Mouse (Mus musculus) intestine, postnatal 0 days (tissue): Measurements from ENCODE around the gene Slc16a8. TPM values are rescaled to one million over a fixed set of nuclear protein-coding genes. Genes with fewer than 3 reads are reported as not detected.

Experiments used
- ATAC-seq: fragments of 200-750 bp; cut with Nextera tagmentation; 2 replicates; pipeline ENCODE4 v1.8.0; 2017; ENCODE audit warnings: mild to moderate bottlenecking, moderate TSS enrichment, moderate library complexity
- H3K27ac ChIP-seq: fragments of 300-500 bp; sonication (generic); 2 replicates; pipeline ENCODE4 v1.5.1; 2014; ENCODE audit warnings: mild to moderate bottlenecking, low read depth, low read length, moderate library complexity
- H3K27me3 ChIP-seq: fragments of 300-500 bp; sonication (generic); replicated peaks from 2 replicates; pipeline ENCODE4 v1.6.1; 2014; ENCODE audit warnings: low read length, mixed read lengths; ENCODE audit not compliant: control insufficient read depth, insufficient read depth
- H3K36me3 ChIP-seq: fragments of 300-500 bp; sonication (generic); 2 replicates; pipeline ENCODE4 v1.6.1; 2014; ENCODE audit warnings: mild to moderate bottlenecking, moderate library complexity; ENCODE audit not compliant: control insufficient read depth, insufficient read depth
- H3K4me1 ChIP-seq: fragments of 300-500 bp; sonication (generic); replicated peaks from 2 replicates; pipeline ENCODE4 v1.6.1; 2014; ENCODE audit warnings: antibody characterized with exemption, low read length, mixed read lengths; ENCODE audit not compliant: control insufficient read depth, insufficient read depth
- H3K4me2 ChIP-seq: fragments of 300-500 bp; sonication (generic); replicated peaks from 2 replicates; pipeline ENCODE4 v1.6.1; 2014; ENCODE audit warnings: low read depth, mild to moderate bottlenecking, moderate library complexity
- H3K4me3 ChIP-seq: fragments of 300-500 bp; sonication (generic); 2 replicates; pipeline ENCODE4 v1.5.1; 2014; ENCODE audit warnings: low read depth, low read length
- H3K9ac ChIP-seq: fragments of 300-500 bp; sonication (generic); 2 replicates; pipeline ENCODE4 v1.6.1; 2014; ENCODE audit warnings: mild to moderate bottlenecking, low read depth, low read length
- H3K9me3 ChIP-seq: fragments of 300-500 bp; sonication (generic); 2 replicates; pipeline ENCODE4 v1.6.1; 2016; ENCODE audit warnings: mixed run types; ENCODE audit not compliant: control insufficient read depth
- CTCF ChIP-seq: sonication (generic); IDR thresholded peaks from 2 replicates; pipeline ENCODE4 v1.5.1; 2016; ENCODE audit warnings: low read depth, mild to moderate bottlenecking, control low read depth, antibody characterized with exemption, moderate library complexity
- WGBS: fragments of 180-500 bp; shearing (Covaris S2); extraction: QIAGEN DNeasy Blood & Tissue Kit; methylation state at CpG from one replicate; pipeline ENCODE4 v1.1.7; 2014; 5-methylcytosine and 5-hydroxymethylcytosine counted together
- polyA plus RNA-seq: library from polyadenylated mRNA; unstranded; fragments of >200 nt; fragmentation: Nextera tagmentation; extraction: Ambion mirVana; gene quantifications from 2 replicates; pipeline ENCODE4 v1.2.1, GENCODE M21; 2015

The Slc16a8 gene
- polyA plus RNA-seq, 1 experiment from 2014 or later, result not detected

- Histone ChIP-seq H3K27me3 (0 out of 2 replicates have a peak, but pooled peaks cover 3% of the 10 kb centered on the region), H3K4me1 (no peaks in the 10 kb centered on the region), H3K9me3 (no peaks in the 10 kb centered on the region), H3K27ac (no peak overlapping the region), H3K9ac (no peak overlapping the region), H3K4me2 (no peak overlapping the region), H3K4me3 (no peak overlapping the region), H3K36me3 (no peaks in the 10 kb centered on the region)
- TF ChIP-seq CTCF, result no peak
- ATAC-seq, result no peak
- 65% methylated on average over 6 of the region's 6 CpGs for WGBS
Measured at GRCm38 (mm10) chr15:79208211-79208610, 46.4 kb downstream of the Slc16a8 start.

- no peak for TF ChIP-seq CTCF
- H3K36me3 ChIP-seq, result no peaks in the 10 kb centered on the region
- no peak overlapping the region for H3K4me2 ChIP-seq
- 17% methylated on average over 10 of the region's 10 CpGs for WGBS
- no peak overlapping the region for H3K27ac ChIP-seq
- H3K27me3 ChIP-seq, result peaks cover 3% of the 10 kb centered on the region; the same call in 1 of the 2 replicates
- no peak for ATAC-seq
- H3K4me1 ChIP-seq, result no peaks in the 10 kb centered on the region
- H3K4me3 ChIP-seq, result no peak overlapping the region
- H3K9me3 ChIP-seq, result no peaks in the 10 kb centered on the region
- H3K9ac ChIP-seq, result no peak overlapping the region
Measured at GRCm38 (mm10) chr15:79202575-79202974, 52.0 kb downstream of the Slc16a8 start.

- Histone ChIP-seq H3K4me2 (no peak overlapping the region), H3K4me1 (no peaks in the 10 kb centered on the region), H3K4me3 (no peak overlapping the region), H3K27me3 (peaks cover 3% of the 10 kb centered on the region; the same call in 1 of the 2 replicates), H3K36me3 (no peaks in the 10 kb centered on the region), H3K27ac (no peak overlapping the region), H3K9me3 (no peaks in the 10 kb centered on the region), H3K9ac (no peak overlapping the region)
- WGBS, result 46% methylated on average over 12 of the region's 13 CpGs
- TF ChIP-seq CTCF, result no peak
- ATAC-seq, result no peak
Measured at GRCm38 (mm10) chr15:79201491-79202150, 52.9 kb downstream of the Slc16a8 start.

Other genes starting within 250 kb of the Slc16a8 start
- gene H1f0, start 226.3 kb downstream of the Slc16a8 start, polyA plus RNA-seq, result 298 and 319 TPM in 2 replicates
- gene Galr3, start 212.9 kb downstream of the Slc16a8 start, polyA plus RNA-seq, result 2.2 and 2.6 TPM in 2 replicates
- 44.1 and 48.8 TPM in 2 replicates for gene Ankrd54, start 191.9 kb downstream of the Slc16a8 start, polyA plus RNA-seq
- 97.0 and 100 TPM in 2 replicates for gene Eif3l, start 179.6 kb downstream of the Slc16a8 start, polyA plus RNA-seq
- 3.7 and 5.0 TPM in 2 replicates for gene Micall1, start 145.9 kb downstream of the Slc16a8 start, polyA plus RNA-seq
- gene Polr2f, start 113.8 kb downstream of the Slc16a8 start, polyA plus RNA-seq, result 256 and 266 TPM in 2 replicates
- gene 1700088E04Rik, start 113.5 kb downstream of the Slc16a8 start, polyA plus RNA-seq, result 4.2 and 5.2 TPM in 2 replicates
- 2.8 and 3.5 TPM in 2 replicates for gene Sox10, start 89.5 kb downstream of the Slc16a8 start, polyA plus RNA-seq
- gene Pick1, start 25.6 kb downstream of the Slc16a8 start, polyA plus RNA-seq, result 21.9 and 24.6 TPM in 2 replicates
- 0.14 and 0.30 TPM in 2 replicates for gene Gm49486, start 25.4 kb downstream of the Slc16a8 start, polyA plus RNA-seq
- 19.3 and 21.3 TPM in 2 replicates for gene Baiap2l2, start 30.8 kb upstream of the Slc16a8 start, polyA plus RNA-seq
- gene Pla2g6, start 73.6 kb upstream of the Slc16a8 start, polyA plus RNA-seq, result 17.4 and 22.1 TPM in 2 replicates
- gene Maff, start 91.9 kb upstream of the Slc16a8 start, polyA plus RNA-seq, result 6.6 and 8.8 TPM in 2 replicates
- gene Tmem184b, start 148.8 kb upstream of the Slc16a8 start, polyA plus RNA-seq, result 32.7 and 34.1 TPM in 2 replicates
- gene Csnk1e, start 200.8 kb upstream of the Slc16a8 start, polyA plus RNA-seq, result 18.2 and 25.7 TPM in 2 replicates